Mouse (Mus musculus) CH12.LX (cell line): Measurements from ENCODE around the gene Slc9a1. TPM values are rescaled to one million over a fixed set of nuclear protein-coding genes. Genes with fewer than 3 reads are reported as not detected.

ENCODE experiments used
- DNase-seq: peaks from one replicate; pipeline ENCODE4 v3.0.0-alpha.2; 2013; ENCODE audit errors: extremely low read depth
- H3K27ac ChIP-seq: 2 replicates; pipeline ENCODE4 v1.5.1; 2012; ENCODE audit warnings: low read depth, mild to moderate bottlenecking, control low read depth, moderate library complexity; ENCODE audit not compliant: insufficient read depth
- H3K27me3 ChIP-seq: replicated peaks from 2 replicates; pipeline ENCODE3; 2012; ENCODE audit warnings: inconsistent platforms
- H3K36me3 ChIP-seq, 2 experiments: replicated peaks in 1 of 2; 2 replicates each; pipeline versions ENCODE3 to v1.6.1; 2012; ENCODE audit warnings: inconsistent platforms in 1 of 2, low read length in 1 of 2, mild to moderate bottlenecking in 1 of 2, mixed read lengths in 1 of 2, moderate library complexity in 1 of 2; ENCODE audit not compliant: control insufficient read depth in 1 of 2, insufficient read depth in 1 of 2
- H3K4me1 ChIP-seq, 2 experiments: 2 replicates each; pipeline ENCODE4 v1.6.1; 2012; ENCODE audit warnings: inconsistent platforms in 1 of 2, moderate library complexity in 1 of 2; ENCODE audit not compliant: insufficient read depth in 2 of 2, control insufficient read depth in 1 of 2
- H3K4me2 ChIP-seq: 2 replicates; pipeline ENCODE4 v1.6.1; 2012; ENCODE audit warnings: low read depth, mild to moderate bottlenecking, control low read depth; ENCODE audit not compliant: poor library complexity, insufficient read depth, severe bottlenecking
- H3K4me3 ChIP-seq, 3 experiments: fragments of 150-350 bp in 1 of 3; sonication (generic) in 1 of 3; replicated peaks in 1 of 3; 2 replicates each; pipeline versions ENCODE3 to v1.5.1; 2011 to 2012; ENCODE audit warnings: low read depth in 2 of 3, low read length in 2 of 3, mild to moderate bottlenecking in 2 of 3, moderate library complexity in 2 of 3, control low read depth in 1 of 3, improper control_type of control experiment in 1 of 3, inconsistent platforms in 1 of 3, mixed read lengths in 1 of 3; ENCODE audit not compliant: poor library complexity in 1 of 3
- H3K79me2 ChIP-seq: replicated peaks from 2 replicates; pipeline ENCODE4 v1.6.1; 2012; ENCODE audit warnings: mild to moderate bottlenecking, moderate library complexity; ENCODE audit not compliant: control insufficient read depth, poor library complexity, insufficient read depth, severe bottlenecking; ENCODE audit errors: extremely low read depth
- H3K9ac ChIP-seq: 2 replicates; pipeline ENCODE4 v1.6.1; 2012; ENCODE audit warnings: low read depth, mild to moderate bottlenecking, control low read depth, moderate library complexity; ENCODE audit not compliant: insufficient read depth
- H3K9me3 ChIP-seq: replicated peaks from 2 replicates; pipeline ENCODE3; 2012; ENCODE audit warnings: low read length, inconsistent platforms, mixed read lengths
- BHLHE40 ChIP-seq: IDR thresholded peaks from 2 replicates; pipeline ENCODE4 v1.6.1; 2011; ENCODE audit warnings: mild to moderate bottlenecking, low read depth, low read length, improper control_type of control experiment
- CHD1 ChIP-seq: IDR thresholded peaks from 2 replicates; pipeline ENCODE4 v1.6.1; 2012; ENCODE audit warnings: low read depth, low read length, improper control_type of control experiment, inconsistent platforms
- CTCF ChIP-seq, 2 experiments: IDR thresholded peaks in 1 of 2; conservative IDR thresholded peaks in 1 of 2; 2 replicates each; pipeline ENCODE4 v1.5.1; 2011 to 2012; ENCODE audit warnings: low read depth in 2 of 2, low read length in 2 of 2, improper control_type of control experiment in 1 of 2, inconsistent platforms in 1 of 2, mild to moderate bottlenecking in 1 of 2, moderate library complexity in 1 of 2
- E2F4 ChIP-seq: IDR thresholded peaks from 2 replicates; pipeline ENCODE4 v1.6.1; 2011; ENCODE audit warnings: low read depth, low read length, improper control_type of control experiment; ENCODE audit not compliant: insufficient replicate concordance
- HCFC1 ChIP-seq: IDR thresholded peaks from 2 replicates; pipeline ENCODE4 v1.6.1; 2012; ENCODE audit warnings: low read depth, mild to moderate bottlenecking, inconsistent platforms, low read length, improper control_type of control experiment
- MAFK ChIP-seq: IDR thresholded peaks from 2 replicates; pipeline ENCODE4 v1.6.1; 2011; ENCODE audit warnings: low read length, improper control_type of control experiment; ENCODE audit not compliant: insufficient replicate concordance
- MEF2A ChIP-seq: IDR thresholded peaks from 2 replicates; pipeline ENCODE4 v1.6.1; 2014; ENCODE audit warnings: low read depth, mild to moderate bottlenecking, inconsistent platforms, low read length, improper control_type of control experiment, borderline replicate concordance
- MYC ChIP-seq: IDR thresholded peaks from 2 replicates; pipeline ENCODE4 v1.6.1; 2011; ENCODE audit warnings: low read depth, mild to moderate bottlenecking, improper control_type of control experiment, low read length
- NRF1 ChIP-seq: IDR thresholded peaks from 2 replicates; pipeline ENCODE4 v1.6.1; 2014; ENCODE audit warnings: low read depth, mild to moderate bottlenecking, inconsistent platforms, low read length, improper control_type of control experiment, moderate library complexity
- POLR2A ChIP-seq: IDR thresholded peaks from 2 replicates; pipeline ENCODE4 v1.6.1; 2011; ENCODE audit warnings: low read depth, mild to moderate bottlenecking, improper control_type of control experiment, low read length
- POLR2AphosphoS2 ChIP-seq: IDR thresholded peaks from 2 replicates; pipeline ENCODE4 v1.6.1; 2011; ENCODE audit warnings: low read depth, low read length, improper control_type of control experiment
- UBTF ChIP-seq: IDR thresholded peaks from 2 replicates; pipeline ENCODE4 v1.6.1; 2012; ENCODE audit warnings: low read depth, mild to moderate bottlenecking, inconsistent platforms, low read length, improper control_type of control experiment, moderate library complexity
- USF1 ChIP-seq: IDR thresholded peaks from 2 replicates; pipeline ENCODE4 v1.6.1; 2014; ENCODE audit warnings: low read depth, mild to moderate bottlenecking, inconsistent platforms, low read length, improper control_type of control experiment
- USF2 ChIP-seq: conservative IDR thresholded peaks from 2 replicates; pipeline ENCODE4 v1.6.1; 2011; ENCODE audit warnings: low read depth, low read length, improper control_type of control experiment
- ZC3H11A ChIP-seq: IDR thresholded peaks from 2 replicates; pipeline ENCODE4 v1.6.1; 2012; ENCODE audit warnings: low read depth, mild to moderate bottlenecking, inconsistent platforms, low read length, improper control_type of control experiment
- ZNF384 ChIP-seq: IDR thresholded peaks from 2 replicates; pipeline ENCODE4 v1.6.1; 2012; ENCODE audit warnings: low read depth, low read length, improper control_type of control experiment, inconsistent platforms
- dilution Hi-C: fragments of 300-500 bp; cut with MboI; formaldehyde crosslinking; loops from 2 replicates; pipeline ENCODE4 v1.14.3; 2020; ENCODE audit warnings: low sequenced_read_pairs; ENCODE audit not compliant: extremely low pct_unique_long_range_greater_than_20kb, extremely low pct_ligation_motif_present
- in situ Hi-C: fragments of 300-500 bp; cut with MboI; formaldehyde crosslinking; loops from 3 replicates; pipeline ENCODE4 v1.14.3; 2019; ENCODE audit warnings: low sequenced_read_pairs, low pct_ligation_motif_present, low pct_unique_long_range_greater_than_20kb, mixed read lengths
- polyA plus RNA-seq: library from polyadenylated mRNA; unstranded; fragments of >175 nt; gene quantifications from 2 replicates; pipeline ENCODE4 v1.2.1, GENCODE M21; 2012; ENCODE audit warnings: low read depth; ENCODE audit not compliant: insufficient read length
- total RNA-seq, 2 experiments: library from RNA; depleted of rRNA; stranded (reverse); fragments of 300-350 nt in 1 of 2; fragments of >200 nt in 1 of 2; gene quantifications; 2 replicates each; pipeline ENCODE4 v1.2.3; 2012 to 2014

Gene Slc9a1
- total and polyA plus RNA-seq, 3 experiments = 0.66 to 16.7 (median 4.7) TPM

DNA sequence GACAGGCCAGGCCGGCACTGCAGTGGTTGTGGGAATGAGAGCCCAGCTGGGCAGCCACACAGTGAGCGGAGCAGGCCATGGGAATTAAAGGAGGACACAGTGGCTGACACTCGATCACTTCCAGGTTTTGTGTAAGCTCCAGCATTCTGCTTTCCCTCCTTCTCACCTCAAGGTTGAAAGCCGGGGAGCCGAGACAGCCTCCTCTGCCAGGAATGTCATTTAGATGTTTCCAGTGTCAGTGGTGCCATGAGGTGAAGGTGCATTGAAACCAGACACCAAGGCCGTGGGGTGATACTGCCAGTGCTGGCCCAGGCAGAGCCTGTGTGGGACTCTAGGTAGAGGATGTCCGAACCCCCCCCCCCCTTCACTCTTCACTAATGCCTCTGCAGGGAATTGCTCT is 30.6 kb downstream of the Slc9a1 start:
- Histone ChIP-seq H3K27me3 (no peaks in the 10 kb centered on the region), H3K9me3 (no peaks in the 10 kb centered on the region), H3K4me2 (no peak overlapping the region)
- dilution Hi-C loops = no loop called here
- TF ChIP-seq CTCF (conservative IDR thresholded peaks at IDR 0.05 in 1 of 2, IDR thresholded peaks at IDR 0.05 in 1 of 2; ENCODE audit: low read depth in 2 of 2, low read length in 2 of 2) (no peak), USF1 (no peak), HCFC1 (no peak), UBTF (no peak), MEF2A (no peak), POLR2AphosphoS2 (no peak)
- TF ChIP-seq, all 38 proteins: peak for 0
- Histone ChIP-seq H3K4me3 (no peak overlapping the region), H3K9ac (no peak overlapping the region), H3K79me2 (no peaks in the 10 kb centered on the region; the same call in 1 of the 2 replicates), H3K36me3 (peaks cover 0 to 63% of the 10 kb centered on the region in 2 experiments), H3K4me1 (peaks cover 11 to 54% of the 10 kb centered on the region in 2 experiments), H3K27ac (no peak overlapping the region)
- in situ Hi-C loops = no loop called here
- DNase-seq = no peak

DNA sequence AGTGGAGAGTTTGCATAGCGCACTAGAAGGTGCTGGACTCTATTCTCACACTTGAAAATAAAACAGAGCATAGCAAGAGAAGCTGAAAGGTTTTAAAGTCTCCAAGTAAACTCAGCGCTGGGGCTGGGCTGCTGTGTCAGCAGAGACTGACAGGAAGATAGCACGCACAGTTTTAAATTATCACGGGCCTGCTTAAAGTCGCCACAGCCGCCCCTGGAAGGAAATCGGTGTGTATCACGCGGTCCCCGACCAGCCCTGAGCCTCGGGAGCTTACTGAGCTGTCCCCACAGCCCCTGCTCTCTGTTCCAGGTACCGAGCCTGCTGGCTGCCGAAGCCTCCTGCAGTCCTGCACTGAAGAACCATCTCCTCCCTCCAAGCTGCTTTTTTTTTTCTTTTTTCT is 32.5 kb downstream of the Slc9a1 start:
- H3K4me2 ChIP-seq = no peak overlapping the region
- dilution Hi-C loops = no loop called here

DNA sequence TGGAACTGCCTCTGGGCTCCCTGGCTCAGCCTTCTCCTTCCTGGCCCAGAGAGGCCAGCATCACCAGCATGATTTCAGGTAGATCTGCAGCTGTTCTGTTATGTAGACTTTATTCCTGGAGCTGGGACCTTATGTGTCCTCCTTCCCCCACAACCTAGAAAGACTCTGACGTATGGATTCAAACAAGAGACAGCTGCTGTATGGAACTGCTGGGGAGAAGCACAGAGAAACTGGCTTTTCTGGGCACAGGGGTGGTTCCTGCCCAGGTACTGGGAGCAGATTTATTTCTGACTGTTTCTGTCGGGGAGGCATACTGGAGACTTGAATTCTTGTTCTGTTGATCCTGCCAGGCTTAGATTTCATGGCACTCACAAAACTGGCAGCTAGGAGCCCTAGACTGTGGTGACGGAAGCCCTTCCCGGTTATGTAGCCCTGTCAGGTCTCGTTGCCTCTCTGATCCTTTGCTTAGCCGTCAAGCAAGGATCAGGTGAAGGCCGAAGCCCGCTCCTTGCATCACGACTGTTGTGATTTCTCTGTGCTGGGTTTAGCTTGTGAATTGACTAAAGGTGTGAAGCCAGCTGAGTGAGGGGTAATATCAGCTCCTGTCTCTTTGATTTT is 34.2 kb downstream of the Slc9a1 start:
- Histone ChIP-seq H3K4me3 (no peak overlapping the region), H3K4me1 (peaks cover 6 to 38% of the 10 kb centered on the region in 2 experiments), H3K4me2 (no peak overlapping the region), H3K9me3 (no peaks in the 10 kb centered on the region), H3K36me3 (peaks cover 5 to 68% of the 10 kb centered on the region in 2 experiments), H3K79me2 (no peaks in the 10 kb centered on the region), H3K9ac (no peak overlapping the region), H3K27me3 (no peaks in the 10 kb centered on the region), H3K27ac (no peak overlapping the region)
- no peak for DNase-seq
- TF ChIP-seq ZC3H11A (no peak), ZNF384 (no peak), BHLHE40 (no peak), NRF1 (no peak)
- dilution Hi-C loops = no loop called here
- in situ Hi-C loops = no loop called here

More for the DNA sequence above, 32.5 kb downstream of the Slc9a1 start:
- TF ChIP-seq E2F4 = no peak
- no peak for TF ChIP-seq BHLHE40
- TF ChIP-seq USF2 = no peak
- no peak for TF ChIP-seq CHD1
- no peak for TF ChIP-seq POLR2A
- TF ChIP-seq MYC = no peak
- no peak for TF ChIP-seq MAFK
- in situ Hi-C loops = no loop called here
- H3K9ac ChIP-seq = no peak overlapping the region
- H3K4me3 ChIP-seq = no peak overlapping the region
- no peaks in the 10 kb centered on the region for H3K9me3 ChIP-seq
- no peak for DNase-seq
- no peaks in the 10 kb centered on the region for H3K27me3 ChIP-seq
- H3K36me3 ChIP-seq = peaks cover 0 to 59% of the 10 kb centered on the region in 2 experiments
- H3K27ac ChIP-seq = no peak overlapping the region
- no peaks in the 10 kb centered on the region for H3K79me2 ChIP-seq
- peaks cover 14 to 52% of the 10 kb centered on the region in 2 experiments for H3K4me1 ChIP-seq
